Mouse (Mus musculus): Measurements from ENCODE around the gene St6galnac6. TPM values are rescaled to one million over a fixed set of nuclear protein-coding genes. Genes with fewer than 3 reads are reported as not detected.

The St6galnac6 gene
- polyA plus RNA-seq, 1 experiment: not detected

DNA sequence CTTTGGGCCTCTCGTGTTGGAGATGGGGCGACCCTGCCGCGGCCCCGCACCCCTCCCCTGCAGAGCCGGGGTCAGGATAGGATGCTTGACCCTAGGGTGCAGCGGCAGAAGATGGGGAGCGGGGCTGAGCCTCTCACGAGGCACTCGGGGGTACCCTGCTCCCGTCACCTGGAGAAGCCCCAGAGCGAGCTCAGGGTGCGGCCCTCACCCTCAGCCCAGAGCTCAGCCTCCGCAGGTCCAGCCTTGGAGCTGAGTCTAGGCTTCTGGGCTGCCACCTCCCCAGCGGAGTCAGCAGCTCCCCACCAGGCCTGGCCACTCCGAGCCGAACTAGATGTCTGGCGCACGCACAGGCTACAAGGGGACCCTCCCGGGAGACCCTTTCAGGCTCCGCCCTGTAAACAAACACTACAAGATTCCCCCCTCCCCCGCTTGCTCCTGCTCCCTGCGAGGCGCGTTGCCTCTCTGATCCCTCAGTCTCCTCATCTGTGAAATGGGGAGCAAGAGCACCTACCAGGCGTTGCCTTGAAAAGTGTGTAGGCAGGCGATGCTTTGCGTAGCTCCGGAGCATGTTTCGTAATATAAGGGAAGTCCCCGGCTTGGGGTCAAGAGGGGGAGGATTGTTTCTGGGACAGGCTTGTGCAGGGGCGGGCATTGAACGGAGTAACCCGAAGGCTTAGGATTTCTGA is 7.9 kb downstream of the St6galnac6 start:
- H3K27ac ChIP-seq (ENCODE audit: insufficient read depth, low read depth, low read length): peak overlapping the region; percentile 8; the same call in 1 of the 2 replicates
- peak; percentile 28; the same call in 1 of the 2 replicates for TF ChIP-seq CTCF (IDR thresholded peaks at IDR 0.05; ENCODE audit: insufficient read depth, low read depth, low read length)
- TF ChIP-seq POLR2A (IDR thresholded peaks at IDR 0.05; ENCODE audit: insufficient read depth, low read depth, low read length): no peak
- H3K4me3 ChIP-seq (ENCODE audit: insufficient read depth, low read depth, low read length): peak overlapping the region; percentile 93
- H3K4me1 ChIP-seq (ENCODE audit: control insufficient read depth, insufficient read depth, low read length): peaks cover 27% of the 10 kb centered on the region
- 6% methylated on average over 34 of the region's 34 CpGs for WGBS

DNA sequence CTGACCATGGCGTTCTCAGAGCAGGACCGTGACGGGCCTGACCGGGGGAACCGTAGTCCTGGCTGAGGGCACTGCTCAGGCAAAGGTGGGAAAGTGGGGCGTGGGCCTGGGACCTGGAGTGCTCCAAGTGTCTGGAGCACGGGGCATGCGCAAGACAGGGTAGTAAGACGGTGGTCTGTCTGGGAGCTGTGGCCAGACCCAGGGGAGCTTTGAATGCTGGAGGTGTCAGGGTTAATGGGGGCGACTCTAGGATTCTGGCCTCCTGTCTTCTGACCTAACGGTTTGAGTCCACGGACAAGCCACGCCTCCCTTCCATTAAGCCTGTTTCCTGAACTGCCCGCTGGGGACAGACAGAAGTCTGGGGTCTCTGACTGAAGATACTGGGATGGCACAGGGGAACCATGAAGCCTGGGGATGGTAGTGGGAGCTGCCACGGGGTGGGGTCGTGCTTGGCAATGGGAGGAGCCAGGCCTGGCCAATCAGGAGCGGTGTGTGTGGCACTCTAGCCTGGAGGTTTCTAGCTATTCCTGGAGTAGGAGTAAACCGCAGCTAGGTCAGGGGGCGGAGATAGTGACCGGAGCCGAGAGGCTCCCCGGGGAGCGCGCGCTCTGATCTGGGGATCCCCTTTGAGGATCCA is 8.8 kb downstream of the St6galnac6 start:
- no peak for TF ChIP-seq CTCF (IDR thresholded peaks at IDR 0.05; ENCODE audit: insufficient read depth, low read depth, low read length)
- TF ChIP-seq POLR2A (IDR thresholded peaks at IDR 0.05; ENCODE audit: insufficient read depth, low read depth, low read length): no peak
- peaks cover 24% of the 10 kb centered on the region for H3K4me1 ChIP-seq (ENCODE audit: control insufficient read depth, insufficient read depth, low read length)
- 14% methylated on average over 25 of the region's 25 CpGs for WGBS
- peak overlapping the region; percentile 93 for H3K4me3 ChIP-seq (ENCODE audit: insufficient read depth, low read depth, low read length)
- no peak overlapping the region for H3K27ac ChIP-seq (ENCODE audit: insufficient read depth, low read depth, low read length)

DNA sequence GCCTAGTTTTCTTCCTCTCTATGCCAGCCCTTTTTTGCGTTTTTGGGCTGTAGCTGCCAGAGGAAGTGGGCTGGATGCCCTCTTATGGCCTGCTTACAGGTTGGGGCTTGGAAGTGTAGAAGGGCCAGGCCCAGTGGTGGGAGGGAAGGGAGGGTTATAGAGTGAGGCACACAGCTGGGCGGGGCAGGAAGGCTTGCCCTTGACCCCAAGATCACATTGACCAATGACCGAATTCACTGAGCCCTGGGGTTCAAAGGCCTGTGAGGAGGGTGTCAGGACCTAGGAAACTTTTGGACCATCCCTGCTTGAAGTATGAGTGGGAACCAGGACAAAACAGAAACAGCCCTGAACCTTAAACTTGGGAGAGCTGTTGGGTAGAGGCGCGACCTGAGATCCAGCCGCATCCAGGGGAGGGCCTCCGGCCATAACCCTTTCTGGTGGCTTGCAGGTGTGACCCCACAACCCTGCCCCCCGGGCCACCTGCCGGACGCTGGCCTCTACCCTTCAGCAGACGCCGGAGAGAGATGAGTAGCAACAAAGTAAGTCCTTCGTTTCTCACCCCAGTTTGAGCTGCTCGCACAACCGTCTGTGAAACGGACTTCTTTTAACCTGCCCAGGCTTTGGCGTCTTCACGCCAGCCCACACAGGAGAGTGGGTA is 9.4 kb downstream of the St6galnac6 start:
- Histone ChIP-seq H3K4me1 (ENCODE audit: control insufficient read depth, insufficient read depth, low read length) (peaks cover 24% of the 10 kb centered on the region), H3K4me3 (ENCODE audit: insufficient read depth, low read depth, low read length) (peak overlapping the region; percentile 93), H3K27ac (ENCODE audit: insufficient read depth, low read depth, low read length) (no peak overlapping the region)
- 65% methylated on average over 18 of the region's 18 CpGs for WGBS
- no peak for TF ChIP-seq CTCF (IDR thresholded peaks at IDR 0.05; ENCODE audit: insufficient read depth, low read depth, low read length)
- TF ChIP-seq POLR2A (IDR thresholded peaks at IDR 0.05; ENCODE audit: insufficient read depth, low read depth, low read length): no peak

GRCm38 (mm10) chr2:32610610-32611229 is 11.2 kb downstream of the St6galnac6 start:
- H3K4me1 ChIP-seq (ENCODE audit: control insufficient read depth, insufficient read depth, low read length): peaks cover 24% of the 10 kb centered on the region
- no peak overlapping the region for H3K27ac ChIP-seq (ENCODE audit: insufficient read depth, low read depth, low read length)
- TF ChIP-seq POLR2A (IDR thresholded peaks at IDR 0.05; ENCODE audit: insufficient read depth, low read depth, low read length) (no peak), CTCF (IDR thresholded peaks at IDR 0.05; ENCODE audit: insufficient read depth, low read depth, low read length) (peak; percentile 26; the same call in 1 of the 2 replicates)
- WGBS: 10% methylated on average over 23 of the region's 23 CpGs
- no peak overlapping the region for H3K4me3 ChIP-seq (ENCODE audit: insufficient read depth, low read depth, low read length)

GRCm38 (mm10) chr2:32612274-32612673 is 12.8 kb downstream of the St6galnac6 start:
- TF ChIP-seq CTCF (IDR thresholded peaks at IDR 0.05; ENCODE audit: insufficient read depth, low read depth, low read length) (no peak), POLR2A (IDR thresholded peaks at IDR 0.05; ENCODE audit: insufficient read depth, low read depth, low read length) (no peak)
- no peak overlapping the region for H3K27ac ChIP-seq (ENCODE audit: insufficient read depth, low read depth, low read length)
- WGBS: 76% methylated on average over 26 of the region's 26 CpGs
- H3K4me1 ChIP-seq (ENCODE audit: control insufficient read depth, insufficient read depth, low read length): peaks cover 24% of the 10 kb centered on the region
- no peak overlapping the region for H3K4me3 ChIP-seq (ENCODE audit: insufficient read depth, low read depth, low read length)

DNA sequence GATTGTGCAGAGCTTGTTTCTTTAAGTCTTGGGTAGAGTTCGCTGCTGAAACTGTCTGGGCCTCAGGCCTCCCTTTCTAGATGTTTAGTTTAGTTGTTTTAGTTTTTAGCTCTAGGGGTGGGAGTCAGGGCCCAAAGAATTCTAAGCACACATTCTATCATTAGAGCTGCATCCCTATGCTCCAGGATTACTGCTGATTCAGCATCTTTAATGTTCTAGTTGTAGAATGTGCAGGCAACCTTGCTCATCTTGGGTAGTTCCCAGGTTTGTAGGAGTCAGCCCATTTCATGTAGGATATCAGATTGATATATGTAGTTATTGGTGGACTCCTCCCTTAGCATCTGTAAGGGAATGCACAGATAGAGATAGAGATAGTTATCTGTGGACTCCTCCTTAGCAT is 17.6 kb downstream of the St6galnac6 start:
- WGBS: 98% methylated on average over 1 of the region's 1 CpGs
- Histone ChIP-seq H3K27ac (ENCODE audit: insufficient read depth, low read depth, low read length) (no peak overlapping the region), H3K4me3 (ENCODE audit: insufficient read depth, low read depth, low read length) (no peak overlapping the region), H3K4me1 (ENCODE audit: control insufficient read depth, insufficient read depth, low read length) (peaks cover 15% of the 10 kb centered on the region; the same call in 1 of the 2 replicates)
- TF ChIP-seq POLR2A (IDR thresholded peaks at IDR 0.05; ENCODE audit: insufficient read depth, low read depth, low read length) (no peak), CTCF (IDR thresholded peaks at IDR 0.05; ENCODE audit: insufficient read depth, low read depth, low read length) (no peak)

- Histone ChIP-seq H3K4me3 (ENCODE audit: insufficient read depth, low read depth, low read length) (no peak overlapping the region), H3K4me1 (ENCODE audit: control insufficient read depth, insufficient read depth, low read length) (peaks cover 15% of the 10 kb centered on the region; the same call in 1 of the 2 replicates), H3K27ac (ENCODE audit: insufficient read depth, low read depth, low read length) (no peak overlapping the region)
- TF ChIP-seq POLR2A (IDR thresholded peaks at IDR 0.05; ENCODE audit: insufficient read depth, low read depth, low read length): no peak
- TF ChIP-seq CTCF (IDR thresholded peaks at IDR 0.05; ENCODE audit: insufficient read depth, low read depth, low read length): no peak
- WGBS: 90% methylated on average over 4 of the region's 4 CpGs
Observed at GRCm38 (mm10) chr2:32617601-32618000, 18.1 kb downstream of the St6galnac6 start.

DNA sequence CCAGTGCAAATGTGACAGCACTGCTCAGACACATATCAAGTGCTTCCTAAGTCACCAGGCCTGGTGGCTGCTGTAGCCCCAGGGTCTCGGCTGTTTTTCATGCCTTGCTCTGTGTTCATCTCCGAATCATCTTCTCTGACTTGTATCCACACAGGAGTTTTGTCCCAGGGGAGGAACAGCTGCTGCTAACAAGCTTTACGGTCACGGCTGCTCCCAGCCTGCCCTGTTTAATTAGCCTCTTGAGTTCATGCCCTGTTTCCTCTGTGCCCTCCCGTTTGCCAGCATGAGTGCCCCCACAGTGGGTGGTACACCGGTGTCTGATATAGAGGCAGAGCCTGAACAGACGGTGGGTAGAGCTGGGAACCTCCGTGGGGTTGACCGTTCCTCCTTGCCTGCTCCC is 18.5 kb downstream of the St6galnac6 start:
- TF ChIP-seq CTCF (IDR thresholded peaks at IDR 0.05; ENCODE audit: insufficient read depth, low read depth, low read length): no peak
- TF ChIP-seq POLR2A (IDR thresholded peaks at IDR 0.05; ENCODE audit: insufficient read depth, low read depth, low read length): no peak
- 66% methylated on average over 9 of the region's 9 CpGs for WGBS
- no peak overlapping the region for H3K27ac ChIP-seq (ENCODE audit: insufficient read depth, low read depth, low read length)
- H3K4me3 ChIP-seq (ENCODE audit: insufficient read depth, low read depth, low read length): no peak overlapping the region
- peaks cover 15% of the 10 kb centered on the region; the same call in 1 of the 2 replicates for H3K4me1 ChIP-seq (ENCODE audit: control insufficient read depth, insufficient read depth, low read length)
